Mouse (Mus musculus) kidney, postnatal 36 days (tissue): ENCODE data around the gene Rrp8.

Source experiments
- DNase-seq, 2 experiments: peaks; one replicate each; pipeline ENCODE4 v3.0.0; 2021 to 2022; ENCODE audit warnings: mixed read lengths in 2 of 2

The Rrp8 gene

GRCm38 (mm10) chr7:105690875-105691274 is 46.3 kb downstream of the Rrp8 start:
- no peak for DNase-seq

- DNase-seq, result no peak
Observed at GRCm38 (mm10) chr7:105685541-105686197, 51.5 kb downstream of the Rrp8 start.
